Mouse (Mus musculus): ENCODE measurements around the gene Psd4. TPM values are rescaled to one million over a fixed set of nuclear protein-coding genes. Genes with fewer than 3 reads are reported as not detected.

Gene Psd4
- polyA plus RNA-seq, 1 experiment: 41.1 TPM

GRCm38 (mm10) chr2:24460808-24461127, 93.4 kb downstream of the Psd4 start:
- no peak for DNase-seq (ENCODE audit: low read depth in 1 of 2, low spot score in 2 of 2)
- H3K4me3 ChIP-seq (ENCODE audit: extremely low read depth, insufficient read depth, insufficient read length): no peak overlapping the region
- TF ChIP-seq POLR2A (IDR thresholded peaks at IDR 0.05; ENCODE audit: low read depth, low read length) (no peak), CTCF (IDR thresholded peaks at IDR 0.05; ENCODE audit: extremely low read depth, insufficient read depth, insufficient read length, insufficient replicate concordance) (no peak)

More at GRCm38 (mm10) chr2:24460808-24461127, 93.4 kb downstream of the Psd4 start:
- H3K27me3 ChIP-seq (ENCODE audit: control insufficient read depth, insufficient read depth, low read length): 0 out of 2 replicates have a peak, but pooled peaks cover 1% of the 10 kb centered on the region
- no peak overlapping the region for H3K27ac ChIP-seq (ENCODE audit: insufficient read depth, low read length)
- no peaks in the 10 kb centered on the region for H3K36me3 ChIP-seq (ENCODE audit: control insufficient read depth, insufficient read depth, low read length)
- H3K4me1 ChIP-seq (ENCODE audit: control insufficient read depth, insufficient read depth, insufficient read length): no peaks in the 10 kb centered on the region
- 48% methylated on average over 2 of the region's 2 CpGs for WGBS

Other genes with a start within 250 kb of the Psd4 start
- not detected in 2 replicates for gene Il1f8, start 214.4 kb upstream of the Psd4 start, polyA plus RNA-seq (2012; rRNA removed)
- 0.27 and 0.28 TPM in 2 replicates for gene Il1f9, start 181.1 kb upstream of the Psd4 start, polyA plus RNA-seq (2012; rRNA removed)
- gene Il1f6, start 152.2 kb upstream of the Psd4 start, polyA plus RNA-seq (2012; rRNA removed): not detected in 2 replicates
- gene Il1f5, start 90.6 kb upstream of the Psd4 start, polyA plus RNA-seq (2012; rRNA removed): not detected in 2 replicates
- gene Il1f10, start 76.4 kb upstream of the Psd4 start, polyA plus RNA-seq (2012; rRNA removed): not detected in 2 replicates
- gene Il1rn, start 30.7 kb upstream of the Psd4 start, polyA plus RNA-seq (2012; rRNA removed): 2.0 and 2.2 TPM in 2 replicates
- not detected in 2 replicates for gene Pax8, start 108.0 kb downstream of the Psd4 start, polyA plus RNA-seq (2012; rRNA removed)

Data from spleen, adult 2 months (tissue).